Mouse (Mus musculus): ENCODE results near the gene Dnaja4. TPM values are rescaled to one million over a fixed set of nuclear protein-coding genes. Genes with fewer than 3 reads are reported as not detected.

Gene Dnaja4
- polyA plus RNA-seq, 1 experiment = not detected

- WGBS = 32% methylated on average over 3 of the region's 3 CpGs
These were observed 39.7 kb downstream of the Dnaja4 start for GRCm38 (mm10) chr9:54738376-54738775.

GRCm38 (mm10) chr9:54743891-54744290 lies 45.2 kb downstream of the Dnaja4 start:
- Histone ChIP-seq H3K4me1 (ENCODE audit: control insufficient read depth, insufficient read depth, low read length) (peaks cover 3% of the 10 kb centered on the region; the same call in 1 of the 2 replicates), H3K27ac (ENCODE audit: insufficient read depth, low read depth, low read length) (no peak overlapping the region), H3K4me3 (ENCODE audit: insufficient read depth, low read depth, low read length) (no peak overlapping the region)
- no peak for TF ChIP-seq CTCF (IDR thresholded peaks at IDR 0.05; ENCODE audit: insufficient read depth, low read depth, low read length)
- no peak for TF ChIP-seq POLR2A (IDR thresholded peaks at IDR 0.05; ENCODE audit: insufficient read depth, low read depth, low read length)
- 89% methylated on average over 4 of the region's 4 CpGs for WGBS

More at GRCm38 (mm10) chr9:54738376-54738775, 39.7 kb downstream of the Dnaja4 start:
- no peak overlapping the region for H3K4me3 ChIP-seq (ENCODE audit: insufficient read depth, low read depth, low read length)
- H3K27ac ChIP-seq (ENCODE audit: insufficient read depth, low read depth, low read length) = no peak overlapping the region
- no peak for TF ChIP-seq POLR2A (IDR thresholded peaks at IDR 0.05; ENCODE audit: insufficient read depth, low read depth, low read length)
- peak; percentile 67 for TF ChIP-seq CTCF (IDR thresholded peaks at IDR 0.05; ENCODE audit: insufficient read depth, low read depth, low read length)
- H3K4me1 ChIP-seq (ENCODE audit: control insufficient read depth, insufficient read depth, low read length) = peaks cover 3% of the 10 kb centered on the region; the same call in 1 of the 2 replicates

DNA sequence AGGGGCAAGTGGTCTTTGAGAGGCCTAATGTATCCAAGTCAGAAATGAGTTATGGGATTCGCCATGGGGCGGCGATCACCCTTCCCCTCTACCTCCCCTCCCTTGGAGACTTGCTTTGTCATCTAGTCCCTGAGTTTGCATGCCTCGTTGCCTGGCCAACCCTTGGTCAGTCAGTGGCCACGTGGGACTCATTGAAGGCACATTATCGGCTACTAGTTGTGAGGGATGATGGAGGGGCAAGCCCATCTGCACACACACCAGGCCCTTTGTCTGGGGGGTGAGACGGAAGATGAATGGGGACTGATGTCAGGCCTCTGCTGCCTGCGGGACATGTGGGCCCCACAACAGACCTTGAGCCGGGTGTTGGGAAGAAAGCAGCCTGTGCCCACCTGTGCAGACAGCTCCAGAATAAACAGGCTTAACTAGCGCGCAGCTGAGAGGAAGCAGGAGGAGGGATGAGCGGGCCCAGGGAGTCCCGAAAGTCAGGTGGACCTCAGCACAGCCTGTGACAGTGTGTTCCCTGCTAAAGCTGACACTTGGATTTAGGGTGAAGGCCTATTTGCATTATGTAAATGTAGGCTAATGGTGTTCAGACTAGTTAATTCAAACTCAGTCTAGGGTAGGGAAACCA lies 47.2 kb downstream of the Dnaja4 start:
- TF ChIP-seq POLR2A (IDR thresholded peaks at IDR 0.05; ENCODE audit: insufficient read depth, low read depth, low read length) (no peak), CTCF (IDR thresholded peaks at IDR 0.05; ENCODE audit: insufficient read depth, low read depth, low read length) (no peak)
- Histone ChIP-seq H3K4me3 (ENCODE audit: insufficient read depth, low read depth, low read length) (no peak overlapping the region), H3K27ac (ENCODE audit: insufficient read depth, low read depth, low read length) (no peak overlapping the region), H3K4me1 (ENCODE audit: control insufficient read depth, insufficient read depth, low read length) (no peaks in the 10 kb centered on the region; the same call in 1 of the 2 replicates)
- WGBS = 73% methylated on average over 13 of the region's 13 CpGs

GRCm38 (mm10) chr9:54750215-54750981 lies 51.7 kb downstream of the Dnaja4 start:
- Histone ChIP-seq H3K4me3 (ENCODE audit: insufficient read depth, low read depth, low read length) (no peak overlapping the region), H3K4me1 (ENCODE audit: control insufficient read depth, insufficient read depth, low read length) (no peaks in the 10 kb centered on the region; the same call in 1 of the 2 replicates), H3K27ac (ENCODE audit: insufficient read depth, low read depth, low read length) (no peak overlapping the region)
- TF ChIP-seq POLR2A (IDR thresholded peaks at IDR 0.05; ENCODE audit: insufficient read depth, low read depth, low read length) (no peak), CTCF (IDR thresholded peaks at IDR 0.05; ENCODE audit: insufficient read depth, low read depth, low read length) (no peak)
- WGBS = 81% methylated on average over 7 of the region's 7 CpGs

GRCm38 (mm10) chr9:54751684-54752083 lies 53.0 kb downstream of the Dnaja4 start:
- Histone ChIP-seq H3K4me3 (ENCODE audit: insufficient read depth, low read depth, low read length) (no peak overlapping the region), H3K27ac (ENCODE audit: insufficient read depth, low read depth, low read length) (no peak overlapping the region), H3K4me1 (ENCODE audit: control insufficient read depth, insufficient read depth, low read length) (no peaks in the 10 kb centered on the region; the same call in 1 of the 2 replicates)
- 90% methylated on average over 2 of the region's 2 CpGs for WGBS
- TF ChIP-seq CTCF (IDR thresholded peaks at IDR 0.05; ENCODE audit: insufficient read depth, low read depth, low read length) = no peak
- no peak for TF ChIP-seq POLR2A (IDR thresholded peaks at IDR 0.05; ENCODE audit: insufficient read depth, low read depth, low read length)

DNA sequence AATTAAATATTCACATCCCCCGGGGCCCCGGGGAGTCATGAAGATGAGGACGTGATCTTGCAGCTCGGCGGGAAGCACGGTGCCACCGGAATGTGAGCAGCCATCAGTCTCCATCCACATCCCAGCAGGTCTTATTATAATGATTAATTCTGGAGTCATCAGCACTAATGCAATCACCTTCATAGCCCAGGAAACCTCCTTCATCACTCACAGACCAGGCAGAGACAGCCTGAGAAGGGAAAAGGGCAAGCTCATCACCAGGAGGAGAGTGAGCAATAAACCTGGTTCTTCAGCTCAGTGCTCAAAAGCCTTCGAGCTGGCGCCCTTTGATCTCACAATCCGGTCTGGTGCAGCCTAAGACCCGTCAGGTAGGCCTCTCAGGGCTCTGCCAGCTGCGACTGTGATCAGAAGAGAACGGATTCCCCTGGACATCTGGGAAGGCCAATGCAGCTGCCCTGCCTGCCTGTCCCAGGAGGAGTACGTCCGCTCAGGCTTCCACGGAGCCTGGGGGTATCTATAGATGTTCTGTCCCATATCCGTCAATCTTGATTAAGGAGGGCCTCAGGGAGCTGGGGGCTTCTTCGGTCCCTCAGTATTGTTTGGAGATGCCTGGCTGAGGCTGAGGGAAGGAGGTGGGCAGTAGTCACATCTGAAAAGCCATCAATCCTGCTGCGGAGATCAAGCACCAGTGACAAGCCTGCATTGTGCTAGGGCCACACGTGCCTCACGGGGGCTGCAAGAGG lies 53.7 kb downstream of the Dnaja4 start:
- Histone ChIP-seq H3K4me3 (ENCODE audit: insufficient read depth, low read depth, low read length) (no peak overlapping the region), H3K27ac (ENCODE audit: insufficient read depth, low read depth, low read length) (no peak overlapping the region), H3K4me1 (ENCODE audit: control insufficient read depth, insufficient read depth, low read length) (no peaks in the 10 kb centered on the region; the same call in 1 of the 2 replicates)
- 64% methylated on average over 21 of the region's 21 CpGs for WGBS
- TF ChIP-seq CTCF (IDR thresholded peaks at IDR 0.05; ENCODE audit: insufficient read depth, low read depth, low read length) (no peak), POLR2A (IDR thresholded peaks at IDR 0.05; ENCODE audit: insufficient read depth, low read depth, low read length) (no peak)

DNA sequence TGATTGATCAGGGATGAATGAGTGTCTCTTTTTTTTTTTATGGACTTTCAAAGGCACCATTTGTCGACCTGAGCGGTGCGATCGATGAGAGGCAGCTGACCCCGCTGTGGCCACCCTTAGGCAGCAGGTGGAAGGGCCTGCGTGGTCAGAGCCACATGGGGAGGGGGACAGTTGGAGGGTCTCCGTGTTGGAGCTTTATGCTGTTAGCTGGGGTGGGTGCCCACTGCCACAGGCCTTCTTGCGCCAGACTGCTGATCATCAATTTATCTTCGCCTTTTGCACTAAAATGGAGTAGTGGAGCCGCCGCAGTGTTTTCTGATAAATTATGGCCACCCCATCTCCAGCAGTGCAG lies 54.2 kb downstream of the Dnaja4 start:
- TF ChIP-seq POLR2A (IDR thresholded peaks at IDR 0.05; ENCODE audit: insufficient read depth, low read depth, low read length) (no peak), CTCF (IDR thresholded peaks at IDR 0.05; ENCODE audit: insufficient read depth, low read depth, low read length) (no peak)
- no peak overlapping the region for H3K4me3 ChIP-seq (ENCODE audit: insufficient read depth, low read depth, low read length)
- H3K4me1 ChIP-seq (ENCODE audit: control insufficient read depth, insufficient read depth, low read length) = no peaks in the 10 kb centered on the region; the same call in 1 of the 2 replicates
- 77% methylated on average over 11 of the region's 11 CpGs for WGBS
- H3K27ac ChIP-seq (ENCODE audit: insufficient read depth, low read depth, low read length) = no peak overlapping the region

GRCm38 (mm10) chr9:54759592-54759991 lies 60.9 kb downstream of the Dnaja4 start:
- no peak overlapping the region for H3K27ac ChIP-seq (ENCODE audit: insufficient read depth, low read depth, low read length)
- no peak overlapping the region for H3K4me3 ChIP-seq (ENCODE audit: insufficient read depth, low read depth, low read length)
- TF ChIP-seq POLR2A (IDR thresholded peaks at IDR 0.05; ENCODE audit: insufficient read depth, low read depth, low read length) (no peak), CTCF (IDR thresholded peaks at IDR 0.05; ENCODE audit: insufficient read depth, low read depth, low read length) (no peak)
- WGBS = 55% methylated on average over 6 of the region's 6 CpGs
- peaks cover 3% of the 10 kb centered on the region; the same call in 1 of the 2 replicates for H3K4me1 ChIP-seq (ENCODE audit: control insufficient read depth, insufficient read depth, low read length)
